Comparison of ENCODE assay signal across 44 mouse cellular contexts in the genomic region with DNA sequence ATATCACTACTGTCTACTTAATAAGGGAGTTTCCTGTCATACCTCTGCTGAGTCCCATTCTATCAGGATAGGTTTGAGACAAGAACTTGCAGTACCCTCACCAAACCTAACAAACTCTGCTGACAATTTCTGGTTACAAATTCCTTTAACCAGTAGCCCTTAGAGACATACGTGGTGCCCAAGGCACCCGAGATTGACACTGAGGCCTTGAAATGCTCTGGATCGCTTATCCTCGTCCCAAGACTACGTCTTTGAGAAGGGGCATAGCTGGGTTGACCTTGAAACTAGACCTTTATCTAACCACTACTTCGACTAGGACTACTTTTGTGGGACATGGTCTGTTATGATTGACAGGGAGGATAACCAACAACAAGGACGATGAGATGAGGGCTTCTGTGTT. TPM values are rescaled to one million over a fixed set of nuclear protein-coding genes. Genes with fewer than 3 reads are reported as not detected.
"Had no signal": no experiment of that assay in that cellular context is flagged by ENCODE, and none has a peak within 500 bp of the region (broad histone marks: within the 10 kb centered on the region; RNA-seq: fewer than 3 reads in every experiment).

No protein-coding gene starts in this region.

- H3K9me3 ChIP-seq: limb, embryonic 10.5 days; limb, embryonic 12.5 days; limb, embryonic 13.5 days; limb, embryonic 15.5 days; liver, embryonic 12.5 days; liver, embryonic 13.5 days; liver, embryonic 15.5 days; lung, embryonic 15.5 days; megakaryocyte, embryonic 14.5 days; midbrain, embryonic 10.5 days; midbrain, embryonic 12.5 days; midbrain, embryonic 13.5 days; midbrain, embryonic 15.5 days had no signal

- H3K27me3 ChIP-seq: liver, embryonic 13.5 days; lung, embryonic 15.5 days; midbrain, embryonic 15.5 days had no signal

- DNase-seq: left cerebral cortex, postnatal 4 days; liver; liver, embryonic 13.5 days; liver, postnatal 0 days; lung, adult 2 months; lung, embryonic 14.5 days; lung, postnatal 10 days; lung, postnatal 14 days; lung, postnatal 4 days; midbrain, embryonic 14.5 days had no signal

- H3K4me3 ChIP-seq: limb, embryonic 10.5 days; limb, embryonic 12.5 days; limb, embryonic 13.5 days; limb, embryonic 15.5 days; liver, embryonic 12.5 days; liver, embryonic 13.5 days; liver, embryonic 15.5 days; lung, embryonic 15.5 days; midbrain, embryonic 10.5 days; midbrain, embryonic 12.5 days; midbrain, embryonic 13.5 days; midbrain, embryonic 15.5 days; myocyte had no signal

- H3K9ac ChIP-seq: limb, embryonic 12.5 days; limb, embryonic 13.5 days; limb, embryonic 15.5 days; liver, embryonic 12.5 days; liver, embryonic 13.5 days; liver, embryonic 14.5 days; liver, embryonic 15.5 days; liver, postnatal 0 days; lung, embryonic 14.5 days; lung, embryonic 15.5 days; midbrain, embryonic 12.5 days; midbrain, embryonic 13.5 days; midbrain, embryonic 15.5 days had no signal

- H3K27ac ChIP-seq: limb, embryonic 10.5 days; limb, embryonic 12.5 days; limb, embryonic 13.5 days; limb, embryonic 15.5 days; liver, embryonic 12.5 days; liver, embryonic 13.5 days; liver, embryonic 14.5 days; liver, embryonic 15.5 days; lung, embryonic 15.5 days; macrophage; midbrain, embryonic 10.5 days; midbrain, embryonic 12.5 days; midbrain, embryonic 13.5 days; midbrain, embryonic 15.5 days had no signal

- H3K4me1 ChIP-seq: limb, embryonic 10.5 days; limb, embryonic 12.5 days; limb, embryonic 13.5 days; limb, embryonic 15.5 days; liver, embryonic 12.5 days; liver, embryonic 13.5 days; liver, embryonic 15.5 days; lung, embryonic 15.5 days; midbrain, embryonic 12.5 days; midbrain, embryonic 13.5 days; midbrain, embryonic 15.5 days had no signal

- H3K36me3 ChIP-seq: limb, embryonic 10.5 days; limb, embryonic 12.5 days; limb, embryonic 13.5 days; limb, embryonic 15.5 days; liver, embryonic 12.5 days; liver, embryonic 13.5 days; liver, embryonic 15.5 days; lung, embryonic 15.5 days; midbrain, embryonic 10.5 days; midbrain, embryonic 12.5 days; midbrain, embryonic 13.5 days; midbrain, embryonic 15.5 days had no signal

- H3K4me2 ChIP-seq: limb, embryonic 12.5 days; limb, embryonic 13.5 days; limb, embryonic 15.5 days; liver, embryonic 11.5 days; liver, embryonic 12.5 days; liver, embryonic 13.5 days; liver, embryonic 15.5 days; lung, embryonic 14.5 days; lung, embryonic 15.5 days; midbrain, embryonic 11.5 days; midbrain, embryonic 12.5 days; midbrain, embryonic 13.5 days; midbrain, embryonic 15.5 days had no signal

RNA-seq across cellular contexts. Expression of gene Btnl2, which starts 9.1 kb away (rescaled TPM):
- total RNA-seq: megakaryocyte progenitor cell, adult 5-6 weeks; megakaryocyte-erythroid progenitor cell, adult 5-6 weeks; midbrain, postnatal 0 days had no signal
- polyA plus RNA-seq: limb, embryonic 10.5 days; limb, embryonic 11.5 days; limb, embryonic 12.5 days; liver, adult 2 months; liver, embryonic 11.5 days; liver, postnatal 0 days; lung, postnatal 0 days; midbrain, embryonic 13.5 days; midbrain, embryonic 14.5 days; midbrain, embryonic 15.5 days; midbrain, postnatal 0 days; myocyte; neural tube, embryonic 11.5 days had no signal

RNA-seq across cellular contexts. Expression of gene H2-Eb2, which starts 20.0 kb away (rescaled TPM):
- total RNA-seq: left cerebral cortex, adult 8-10 months; left cerebral cortex, postnatal 10 days; left cerebral cortex, postnatal 14 days; left cerebral cortex, postnatal 25 days; left cerebral cortex, postnatal 4 days had no signal
- polyA plus RNA-seq: limb, embryonic 10.5 days; limb, embryonic 13.5 days; limb, embryonic 14.5 days; limb, embryonic 15.5 days; liver, embryonic 11.5 days; liver, embryonic 12.5 days; liver, embryonic 13.5 days; liver, embryonic 14.5 days; liver, embryonic 15.5 days; liver, embryonic 16.5 days; liver, postnatal 0 days; lung, embryonic 14.5 days; lung, postnatal 0 days; midbrain, embryonic 10.5 days; midbrain, embryonic 11.5 days; midbrain, embryonic 12.5 days; midbrain, embryonic 13.5 days; midbrain, embryonic 14.5 days; myocyte; neural tube, embryonic 11.5 days had no signal

RNA-seq across cellular contexts. Expression of gene Btnl1, which starts 31.4 kb away (rescaled TPM):
- total RNA-seq: left cerebral cortex, adult 8-10 months; left cerebral cortex, postnatal 10 days; left cerebral cortex, postnatal 14 days; left cerebral cortex, postnatal 25 days; left cerebral cortex, postnatal 4 days; liver, adult 2 months; megakaryocyte progenitor cell, adult 5-6 weeks; megakaryocyte, adult 5-6 weeks; megakaryocyte-erythroid progenitor cell, adult 5-6 weeks; midbrain, postnatal 0 days; monocyte, adult 5-6 weeks had no signal
- polyA plus RNA-seq: limb, embryonic 10.5 days; limb, embryonic 11.5 days; limb, embryonic 12.5 days; limb, embryonic 13.5 days; limb, embryonic 14.5 days; limb, embryonic 15.5 days; liver, adult 2 months; liver, embryonic 11.5 days; liver, embryonic 12.5 days; liver, embryonic 13.5 days; liver, embryonic 14.5 days; liver, embryonic 15.5 days; liver, postnatal 0 days; lung, embryonic 14.5 days; lung, embryonic 15.5 days; lung, embryonic 16.5 days; lung, postnatal 0 days; macrophage; midbrain, embryonic 10.5 days; midbrain, embryonic 11.5 days; midbrain, embryonic 12.5 days; midbrain, embryonic 13.5 days; midbrain, embryonic 14.5 days; midbrain, embryonic 15.5 days; midbrain, embryonic 16.5 days; midbrain, postnatal 0 days; myocyte; neural tube, embryonic 11.5 days had no signal

RNA-seq across cellular contexts. Expression of gene H2-Eb1, which starts 39.8 kb away (rescaled TPM):
- polyA plus RNA-seq: myocyte had no signal

RNA-seq across cellular contexts. Expression of gene BC051142, which starts 53.1 kb away (rescaled TPM):
- total RNA-seq: liver, adult 2 months; monocyte, adult 5-6 weeks had no signal
- polyA plus RNA-seq: liver, embryonic 15.5 days; myocyte had no signal
